Mouse (Mus musculus) mature B cell (primary cell): ENCODE data around the gene Tmprss4.

Experiments used
- in situ Hi-C: fragments of 300-500 bp; cut with MboI; formaldehyde crosslinking; loops from 2 replicates; pipeline ENCODE4 v1.14.3; 2019

Gene Tmprss4

GRCm38 (mm10) chr9:45203797-45204410 lies at the start of gene Tmprss4:
Tmprss4 (minus strand) TSS chr9:45204092.
- in situ Hi-C loops: no loop called here

DNA sequence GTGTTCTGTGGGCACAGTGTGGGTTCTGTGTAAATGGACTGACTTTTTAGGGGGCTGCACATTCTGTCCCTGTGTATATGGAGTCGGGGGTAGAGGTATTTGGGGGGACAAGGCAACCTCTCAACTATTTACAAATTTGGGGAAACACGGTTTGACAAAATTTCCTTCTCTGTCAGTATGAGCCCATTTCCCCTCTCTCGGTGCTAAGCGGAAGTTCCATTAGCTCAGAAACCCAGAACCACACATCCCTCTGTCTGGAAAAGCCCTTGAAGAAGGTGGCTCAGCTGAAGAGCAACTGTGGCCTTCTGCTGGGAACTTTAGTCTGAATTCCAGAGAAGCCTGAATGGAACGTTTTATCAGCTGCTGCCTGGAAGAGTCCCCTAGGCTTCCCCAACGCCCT lies 48.5 kb upstream of the Tmprss4 start:
- in situ Hi-C loops: no loop called here

GRCm38 (mm10) chr9:45251990-45252389 lies 48.1 kb upstream of the Tmprss4 start:
- in situ Hi-C loops: no loop called here

- in situ Hi-C loops: no loop called here
Observed at GRCm38 (mm10) chr9:45251281-45251680, 47.4 kb upstream of the Tmprss4 start.

- in situ Hi-C loops: no loop called here
Observed at GRCm38 (mm10) chr9:45250306-45250705, 46.4 kb upstream of the Tmprss4 start.

DNA sequence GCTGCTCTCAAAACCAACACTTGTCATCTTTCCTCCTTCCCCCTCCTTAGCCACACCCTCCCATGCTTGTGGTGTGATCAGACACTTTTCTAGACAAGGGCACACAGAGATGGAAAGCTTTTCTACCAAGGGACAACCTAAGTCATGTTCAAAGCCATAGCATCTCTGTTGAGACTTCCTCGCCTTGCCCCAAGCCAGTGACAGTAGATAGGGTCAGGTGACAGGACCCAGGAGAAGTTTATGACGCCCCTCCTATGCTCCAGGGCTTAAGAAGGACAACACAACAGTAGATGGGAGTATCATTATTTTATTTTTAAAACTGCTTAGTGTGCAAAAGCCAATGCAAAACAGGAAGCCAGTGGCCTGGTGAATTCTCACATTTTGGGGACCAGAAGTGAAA lies 43.6 kb upstream of the Tmprss4 start:
- in situ Hi-C loops: loop anchor here (10.0 kb wide), 1 partner anchor 47 kb away; no protein-coding TSS in a partner anchor

- in situ Hi-C loops: loop anchor here (10.0 kb wide), 1 partner anchor 49 kb away; no protein-coding TSS in a partner anchor
Observed at GRCm38 (mm10) chr9:45246060-45246459, 42.2 kb upstream of the Tmprss4 start.

- in situ Hi-C loops: loop anchor here (10.0 kb wide), 1 partner anchor 49 kb away; no protein-coding TSS in a partner anchor
Observed at GRCm38 (mm10) chr9:45245432-45245831, 41.5 kb upstream of the Tmprss4 start.

GRCm38 (mm10) chr9:45241397-45241796 lies 37.5 kb upstream of the Tmprss4 start:
- in situ Hi-C loops: loop anchor here (10.0 kb wide), 1 partner anchor 53 kb away; no protein-coding TSS in a partner anchor

DNA sequence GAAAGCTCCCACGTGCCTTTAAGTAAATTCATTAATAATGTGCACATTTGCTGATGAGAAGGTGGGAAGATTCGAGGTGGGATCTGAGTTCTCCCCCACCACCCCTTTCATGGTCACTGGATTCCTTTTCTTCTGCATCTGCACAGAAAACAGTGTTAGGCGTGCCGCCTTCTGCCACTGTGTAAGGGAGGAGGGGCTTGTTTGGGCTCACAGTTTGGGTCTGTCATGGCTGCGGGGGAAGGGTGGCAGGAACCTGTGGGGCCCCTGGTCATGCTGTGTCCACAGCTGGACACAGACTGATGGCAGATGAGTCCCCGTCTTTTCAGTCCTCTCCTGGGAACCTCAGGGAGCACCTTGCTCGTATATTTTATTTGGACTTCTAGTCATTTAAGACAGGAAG lies 32.9 kb upstream of the Tmprss4 start:
- in situ Hi-C loops: no loop called here

GRCm38 (mm10) chr9:45235668-45236227 lies 31.9 kb upstream of the Tmprss4 start:
- in situ Hi-C loops: no loop called here

GRCm38 (mm10) chr9:45229359-45229758 lies 25.5 kb upstream of the Tmprss4 start:
- in situ Hi-C loops: no loop called here

DNA sequence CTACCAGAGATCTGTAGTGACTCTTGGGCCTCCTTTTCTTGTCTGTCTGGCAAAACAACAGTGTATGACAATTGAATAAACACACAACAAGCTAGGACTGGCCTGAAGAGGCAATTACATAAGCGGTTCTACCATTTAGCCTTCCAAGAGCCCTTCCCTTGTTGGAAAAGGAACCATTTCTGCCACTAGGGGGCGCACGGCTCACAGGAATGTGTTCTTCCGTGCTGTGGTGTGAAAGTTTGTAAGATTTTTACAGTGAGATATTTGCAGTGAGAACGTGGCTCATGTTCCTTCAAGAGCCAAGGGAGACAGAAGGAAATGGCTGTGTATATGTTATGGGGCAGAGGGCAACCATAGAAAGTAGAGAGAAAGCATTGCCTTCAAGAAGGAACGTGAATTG lies 17.7 kb upstream of the Tmprss4 start:
- in situ Hi-C loops: loop anchor here (5.0 kb wide), 1 partner anchor 81 kb away; no protein-coding TSS in a partner anchor

DNA sequence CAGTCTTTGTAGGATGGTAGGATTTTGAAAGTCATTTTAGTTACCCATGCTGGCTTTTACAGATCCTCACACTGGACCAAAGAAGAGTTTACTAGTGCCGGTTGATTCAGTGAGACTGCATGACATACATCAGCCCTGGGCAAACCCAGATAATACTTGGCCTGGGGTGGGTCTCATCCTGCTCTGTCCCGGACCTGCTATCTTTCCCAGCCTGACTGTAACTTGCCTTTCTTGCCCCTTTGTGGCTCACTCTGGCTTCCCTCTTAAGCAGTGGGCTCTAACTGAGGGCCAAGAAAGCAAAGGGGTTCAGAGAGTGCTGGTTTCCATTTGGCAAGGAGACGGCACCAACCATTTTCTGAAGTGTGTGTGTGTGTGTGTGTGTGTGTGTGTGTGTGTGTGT lies 15.8 kb upstream of the Tmprss4 start:
- in situ Hi-C loops: loop anchor here (5.0 kb wide), 2 partner anchors 83 to 173 kb away; no protein-coding TSS in a partner anchor

GRCm38 (mm10) chr9:45215526-45216179 lies 11.8 kb upstream of the Tmprss4 start:
- in situ Hi-C loops: loop anchor here (5.0 kb wide), 1 partner anchor 177 kb away; no protein-coding TSS in a partner anchor

GRCm38 (mm10) chr9:45212001-45212400 lies 8.1 kb upstream of the Tmprss4 start:
- in situ Hi-C loops: no loop called here

GRCm38 (mm10) chr9:45207015-45207743 lies 3.3 kb upstream of the Tmprss4 start:
- in situ Hi-C loops: no loop called here

DNA sequence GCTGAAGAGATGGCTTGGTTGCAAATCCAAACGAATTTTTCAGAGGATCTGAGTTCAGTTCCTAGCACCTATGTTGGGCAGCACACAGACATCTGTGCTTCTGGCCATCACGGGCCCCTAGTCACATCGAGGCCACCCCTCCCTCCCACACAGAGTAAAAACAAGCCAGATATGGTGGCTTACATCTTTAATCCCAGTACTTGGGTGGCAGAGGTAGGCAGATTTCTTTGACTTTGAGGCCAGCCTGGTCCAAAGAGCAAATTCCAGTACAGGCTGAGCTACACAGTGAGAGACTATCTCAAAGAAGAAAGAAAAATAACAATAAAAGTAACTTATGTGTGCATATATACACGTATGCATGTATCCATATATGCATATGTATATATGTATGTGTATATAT lies 2.2 kb upstream of the Tmprss4 start:
- in situ Hi-C loops: no loop called here

DNA sequence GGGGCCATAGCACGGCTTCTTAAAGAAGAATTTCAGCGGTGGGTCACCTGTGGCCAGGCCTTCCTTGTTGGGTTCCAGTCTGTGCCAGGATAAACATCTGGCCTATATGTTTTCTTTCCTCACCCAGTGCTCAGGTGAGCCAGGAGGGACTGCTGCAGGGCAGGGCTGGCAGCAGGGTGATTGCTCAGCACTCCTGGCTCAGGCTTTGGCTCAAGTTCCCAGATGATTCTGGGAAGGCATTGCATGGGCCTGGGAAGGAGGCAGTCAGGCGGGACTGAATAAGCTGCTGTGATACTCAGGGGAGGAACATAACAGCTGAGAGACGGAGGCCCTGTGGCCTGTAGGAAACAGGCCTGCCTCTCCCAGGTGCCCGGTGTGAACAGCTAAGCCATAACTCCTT lies 1.3 kb upstream of the Tmprss4 start:
- in situ Hi-C loops: no loop called here

DNA sequence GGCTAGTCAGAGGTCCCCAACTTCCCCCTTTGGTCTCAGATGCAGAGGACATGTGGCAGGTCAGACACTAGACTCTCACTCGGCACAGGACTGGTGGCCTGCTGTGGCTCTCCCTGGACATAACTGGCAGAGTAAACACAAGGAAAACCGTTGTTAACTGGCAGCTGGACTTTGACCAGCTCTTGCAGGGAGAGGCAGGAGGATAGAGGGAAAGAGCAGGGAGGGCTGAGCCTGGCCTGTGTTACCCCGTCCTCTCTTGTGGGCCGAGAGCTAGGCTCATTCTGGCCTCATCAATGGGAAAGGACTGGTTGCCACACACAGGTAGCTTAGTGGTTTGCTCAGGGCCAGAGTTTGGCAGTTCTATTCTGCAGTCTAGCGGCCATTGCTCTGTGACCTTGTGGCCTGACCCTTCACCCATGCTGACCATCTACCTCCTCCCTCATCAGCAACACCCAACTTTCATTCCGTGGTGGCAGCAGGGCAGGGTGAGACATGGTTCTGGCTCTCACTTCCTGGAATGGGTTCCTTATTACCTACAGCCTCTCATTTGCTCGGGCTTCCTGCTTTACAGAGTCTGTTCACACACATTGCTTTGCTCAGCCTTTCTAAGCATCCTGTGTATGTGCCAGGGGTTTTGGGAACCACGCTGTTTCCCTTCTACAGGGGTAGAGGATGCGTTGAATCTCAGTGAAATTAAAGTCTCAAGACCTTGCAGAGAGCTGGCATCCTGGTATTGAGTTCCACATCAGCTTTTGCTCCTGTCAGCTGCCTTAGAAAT lies 1.7 kb downstream of the Tmprss4 start:
- in situ Hi-C loops: no loop called here

DNA sequence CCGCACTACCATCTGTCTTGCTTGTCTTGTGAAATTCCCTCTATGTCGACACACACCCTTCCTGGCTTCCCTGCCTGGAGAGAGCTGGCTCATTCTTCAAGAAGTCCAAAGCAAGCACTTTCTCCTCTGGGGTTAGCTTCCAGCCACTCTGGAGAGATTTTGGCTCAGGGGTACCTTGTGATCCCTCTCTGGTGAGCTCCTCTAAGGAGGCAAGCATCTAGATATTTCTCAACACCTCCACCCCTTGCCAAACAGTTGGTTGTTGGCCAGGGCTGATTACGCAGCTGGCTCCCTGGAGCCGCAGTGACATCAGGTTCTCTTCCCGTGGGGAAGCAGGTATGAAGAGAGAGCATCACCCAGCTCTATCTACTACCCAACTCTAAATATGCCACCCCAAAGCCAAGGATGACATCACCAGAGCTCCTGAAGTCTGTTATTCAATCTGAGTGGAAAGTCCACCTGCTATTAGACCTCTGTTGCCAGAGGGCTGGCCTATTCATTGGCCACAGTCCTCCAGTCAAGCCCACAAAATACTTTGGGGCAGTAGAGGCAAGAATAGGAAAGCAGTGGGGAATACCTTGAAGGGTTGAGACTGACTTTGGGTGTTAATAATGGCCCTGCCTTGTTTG lies 2.5 kb downstream of the Tmprss4 start:
- in situ Hi-C loops: no loop called here
